Comparison of ENCODE assay signal across 8 mouse cellular contexts in genomic region chr19:4625829-4626535, GRCm38 (mm10). TPM values are rescaled to one million over a fixed set of nuclear protein-coding genes. Genes with fewer than 3 reads are reported as not detected.
DNase-seq lines count a peak whose midpoint lies in the region; ATAC-seq lines count a peak whose summit lies in the region.

No protein-coding gene starts in this region.

- no peaks in the 10 kb centered on the region for H3K9me3 ChIP-seq in intestine, embryonic 15.5 days
- H3K9me3 ChIP-seq in neural tube, embryonic 12.5 days: no peaks in the 10 kb centered on the region

- peaks cover 14% of the 10 kb centered on the region for H3K4me1 ChIP-seq in intestine, embryonic 15.5 days (replicated peaks)
- H3K4me1 ChIP-seq in neural tube, embryonic 12.5 days: peaks cover 20% of the 10 kb centered on the region

- peak overlapping the region; percentile 87 for H3K4me3 ChIP-seq in intestine, embryonic 15.5 days (replicated peaks)
- H3K4me3 ChIP-seq in neural tube, embryonic 12.5 days: peak overlapping the region; percentile 82

- 1% methylated on average over 35 of the region's 35 CpGs for WGBS in intestine, embryonic 15.5 days
- 2% methylated on average over 35 of the region's 35 CpGs for WGBS in neural tube, embryonic 12.5 days

- no peaks in the 10 kb centered on the region for H3K27me3 ChIP-seq in intestine, embryonic 15.5 days (replicated peaks)
- H3K27me3 ChIP-seq in neural tube, embryonic 12.5 days (replicated peaks): no peaks in the 10 kb centered on the region

- H3K4me2 ChIP-seq in intestine, embryonic 15.5 days (replicated peaks): peak overlapping the region; percentile 90
- H3K4me2 ChIP-seq in neural tube, embryonic 12.5 days (replicated peaks): peak overlapping the region; percentile 80

- peak overlapping the region; percentile 81 for H3K9ac ChIP-seq in intestine, embryonic 15.5 days
- H3K9ac ChIP-seq in neural tube, embryonic 12.5 days: peak overlapping the region; percentile 89

- peaks cover 27% of the 10 kb centered on the region for H3K36me3 ChIP-seq in intestine, embryonic 15.5 days
- H3K36me3 ChIP-seq in neural tube, embryonic 12.5 days: peaks cover 30% of the 10 kb centered on the region

- ATAC-seq in frontal cortex, adult (ENCODE audit: low TSS enrichment): peak; percentile 28; the same call in 1 of the 2 replicates
- ATAC-seq in intestine, embryonic 15.5 days: peak; percentile 71
- peak; percentile 63 for ATAC-seq in neural tube, embryonic 12.5 days (ENCODE audit: low FRiP score, low read depth)

- H3K27ac ChIP-seq in intestine, embryonic 15.5 days: peak overlapping the region; percentile 93
- H3K27ac ChIP-seq in neural tube, embryonic 12.5 days: 0 out of 2 replicates have a peak overlapping the region, but pooled peaks have one; percentile 59

- DNase-seq in frontal cortex, postnatal 25 days (ENCODE audit: low spot score in 2 of 2): no peak
- DNase-seq in spleen, postnatal 4 days (ENCODE audit: low spot score in 2 of 2): peak; percentile 47 to 81
- no peak for DNase-seq in spleen, adult 12 weeks (ENCODE audit: low spot score)
- DNase-seq in urinary bladder, postnatal 25 days (ENCODE audit: low spot score): no peak
- no peak for DNase-seq in left cerebral cortex, adult 11 months (ENCODE audit: low spot score)

RNA-seq across cellular contexts. Expression of gene Rce1, which starts 0.5 kb away (rescaled TPM):
- 61.5 and 68.8 TPM in 2 replicates for polyA plus RNA-seq in intestine, embryonic 15.5 days (2015; fragmentation: Nextera tagmentation; extraction: Ambion mirVana)
- polyA plus RNA-seq in neural tube, embryonic 12.5 days (2016; fragmentation: Nextera tagmentation; extraction: Ambion mirVana): 56.1 and 60.5 TPM in 2 replicates

RNA-seq across cellular contexts. Expression of gene Lrfn4, which starts 10.5 kb away (rescaled TPM):
- polyA plus RNA-seq in intestine, embryonic 15.5 days (2015; fragmentation: Nextera tagmentation; extraction: Ambion mirVana): 6.5 and 7.8 TPM in 2 replicates
- polyA plus RNA-seq in neural tube, embryonic 12.5 days (2016; fragmentation: Nextera tagmentation; extraction: Ambion mirVana): 15.6 and 17.9 TPM in 2 replicates

Comparison
In these comparisons a context has a peak if more than half of its experiments do, and no peak if none do; other contexts are left out.
1. DNase-seq: peak in spleen, postnatal 4 days (2 of 2); none in frontal cortex, postnatal 25 days (0 of 2), spleen, adult 12 weeks (single experiment), urinary bladder, postnatal 25 days (single experiment) and left cerebral cortex, adult 11 months (single experiment).
2. Peak in every context shown above with its lines, with median percentiles within 50 percentile points of each other: ATAC-seq.